Mouse (Mus musculus) spleen, adult 2 months (tissue): Measurements from ENCODE around the gene Cdc42bpa.

ENCODE experiments used
- CTCF ChIP-seq: fragments of 200-500 bp; IDR thresholded peaks from 2 replicates; pipeline ENCODE4 v1.5.1; 2011; ENCODE audit warnings: mild to moderate bottlenecking, inconsistent platforms; ENCODE audit not compliant: insufficient read depth, insufficient read length, insufficient replicate concordance; ENCODE audit errors: extremely low read depth
- POLR2A ChIP-seq: fragments of 200-500 bp; IDR thresholded peaks from 2 replicates; pipeline ENCODE4 v1.6.1; 2011; ENCODE audit warnings: low read depth, low read length, inconsistent platforms

GRCm38 (mm10) chr1:179975645-179976275 is 15.5 kb downstream of the Cdc42bpa start:
- TF ChIP-seq CTCF: no peak
- TF ChIP-seq POLR2A: no peak
